Mouse (Mus musculus): ENCODE measurements at regions not wholly inside any gene's neighbourhood (a gene's known extent, or its start where the extent isn't known, plus 50 kb on each side); places are given as distances from the start of the nearest gene placed in this dataset.
"Not testable (repeated sequence)": the region's sequence is repeated elsewhere in the genome, so short reads cannot be mapped to it uniquely, and the experiment has no call there.

DNA sequence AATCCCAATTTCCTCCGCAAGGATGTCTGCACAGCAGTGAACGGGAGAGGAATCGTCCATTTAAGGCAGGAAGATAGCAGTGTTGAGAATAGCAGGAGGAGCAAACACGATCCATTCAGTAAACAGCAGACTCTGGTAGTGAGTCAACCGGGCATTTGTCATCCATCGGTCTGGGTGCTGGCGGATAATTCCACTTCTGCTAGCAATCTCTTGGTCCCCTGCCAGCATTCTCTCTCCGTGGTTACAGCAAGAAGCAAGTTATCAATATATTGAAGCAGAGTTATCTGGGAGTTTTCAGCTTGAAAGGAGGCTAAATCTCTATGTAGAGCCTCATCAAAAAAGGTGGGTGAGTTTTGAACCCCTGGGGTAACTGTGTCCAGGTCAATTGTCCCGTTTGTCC, 130.4 kb downstream of the Mtrr start:
- not testable (repeated sequence) for DNase-seq

DNA sequence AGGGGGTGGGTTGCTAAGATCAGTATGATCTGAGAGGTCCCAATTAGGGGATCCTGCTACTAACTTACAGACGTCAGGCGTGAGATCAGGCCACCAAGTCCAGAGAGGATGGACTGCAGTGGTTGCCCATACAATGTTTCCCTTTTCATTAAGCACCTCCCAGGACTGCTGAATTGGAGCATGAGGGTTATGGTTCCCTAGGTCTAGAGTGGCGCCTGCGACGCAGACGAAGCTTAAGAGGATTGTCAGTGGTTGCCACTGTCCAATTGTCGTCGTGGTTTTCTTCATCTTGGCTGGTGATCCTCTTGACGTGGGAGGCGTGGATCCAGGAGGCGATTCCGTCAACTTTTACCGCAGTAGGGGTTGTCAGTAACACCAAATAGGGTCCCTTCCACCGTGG, 137.6 kb downstream of the Mtrr start:
- peak in 1 of 2 experiments; percentile 0 for DNase-seq

Data from cerebellum, postnatal 14 days (tissue).